Mouse (Mus musculus) frontal cortex, postnatal 36 days (tissue): Measurements from ENCODE around the gene Chchd6.

ENCODE experiments used
- DNase-seq, 2 experiments: peaks; one replicate each; pipeline ENCODE4 v3.0.0; 2022; ENCODE audit warnings: low spot score in 2 of 2

Gene Chchd6

DNA sequence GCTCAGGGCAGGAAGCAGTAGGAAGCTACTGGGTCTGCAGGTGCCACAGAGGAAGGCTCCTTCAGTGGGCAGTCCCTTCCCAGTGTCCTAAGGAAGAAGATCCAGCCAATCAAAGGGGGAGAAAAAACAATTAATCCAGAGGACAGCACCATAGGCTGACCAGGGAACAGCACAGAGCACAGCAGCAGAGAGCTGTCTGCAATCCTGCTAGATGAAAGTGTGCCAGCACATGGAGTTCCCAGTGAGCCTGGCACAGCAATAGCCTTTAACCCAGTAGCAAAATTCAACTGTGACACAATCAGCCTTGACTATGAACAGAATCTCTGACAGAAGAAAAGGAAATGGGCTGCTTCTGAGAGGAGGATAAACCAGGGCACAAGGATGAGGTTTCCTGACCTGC, 9.8 kb downstream of the Chchd6 start:
- no peak for DNase-seq

DNA sequence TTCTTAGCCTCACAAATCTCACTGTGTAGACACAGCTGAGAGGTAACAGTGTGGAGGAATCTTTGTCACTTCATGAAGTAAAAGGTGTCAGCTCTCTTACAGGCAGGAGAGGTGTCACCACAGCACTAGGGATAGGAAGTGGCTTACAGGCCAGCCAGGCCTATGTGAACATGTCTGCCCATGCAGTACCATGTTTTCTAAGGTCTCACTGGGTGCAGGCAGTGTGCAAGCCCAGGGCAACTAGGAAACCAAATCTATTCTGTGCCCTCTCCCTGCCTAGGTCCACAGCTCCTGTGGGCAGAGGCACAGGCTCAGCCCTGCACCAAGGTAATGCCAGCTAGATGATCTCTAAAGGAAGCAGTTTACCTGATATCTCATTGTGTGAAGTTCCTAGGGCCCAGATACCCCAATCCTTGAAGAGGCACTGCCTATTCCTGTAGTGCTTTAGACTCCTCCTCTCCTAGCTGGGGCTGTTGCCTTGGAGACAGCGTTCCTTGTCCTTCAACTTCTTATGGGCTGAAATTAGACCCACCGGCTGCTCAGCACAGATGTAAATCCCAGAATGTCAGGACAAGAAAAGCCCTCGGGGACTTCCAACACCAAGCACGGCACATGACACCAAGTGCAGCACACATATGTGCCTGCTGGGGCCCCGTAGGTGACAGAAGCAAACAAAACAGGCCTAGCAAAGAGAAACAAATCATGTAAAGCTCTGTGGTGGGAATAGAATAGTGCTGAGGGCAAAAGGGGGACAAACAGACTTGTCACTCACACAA, 10.6 kb downstream of the Chchd6 start:
- peak; percentile 58 to 77 for DNase-seq

DNA sequence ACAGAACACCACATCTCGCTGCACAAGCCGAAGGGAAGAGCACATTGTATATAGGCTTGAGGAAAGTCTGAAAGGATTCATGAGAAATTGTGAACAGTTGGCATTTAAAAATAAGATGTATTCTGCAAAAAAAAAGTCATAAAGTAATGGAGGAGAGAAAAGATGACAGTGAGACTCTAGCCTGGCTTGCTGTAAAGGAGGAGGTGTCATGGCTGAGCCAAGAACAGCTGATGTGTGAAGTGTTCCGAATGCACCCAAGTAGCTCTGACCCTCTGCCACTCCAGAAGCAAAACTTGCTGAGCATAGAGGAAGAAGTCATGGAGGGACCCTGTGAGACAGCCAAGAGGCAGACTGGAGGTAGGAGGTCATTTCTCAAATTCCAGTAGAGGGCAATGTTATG, 12.3 kb downstream of the Chchd6 start:
- DNase-seq, result peak in 1 of 2 experiments; percentile 33

DNA sequence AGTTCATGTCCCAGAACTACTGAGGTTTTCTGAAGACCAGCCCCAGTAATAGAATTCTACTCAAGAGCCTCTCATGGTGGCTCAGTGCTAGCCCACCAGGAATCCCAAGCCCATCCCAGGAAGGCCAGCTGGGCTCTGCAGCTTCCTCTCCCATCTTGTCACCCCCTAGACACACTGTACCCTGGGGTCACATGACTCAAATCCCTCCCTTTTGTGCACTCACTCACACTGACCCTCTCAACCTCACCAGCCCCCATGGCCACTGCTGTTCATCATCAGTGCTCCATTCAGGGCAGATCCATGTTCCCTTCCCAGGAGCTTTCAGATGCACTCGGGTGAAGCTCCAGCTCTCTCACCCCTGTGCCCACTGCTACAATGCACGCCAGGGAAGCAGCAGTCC, 20.8 kb downstream of the Chchd6 start:
- no peak for DNase-seq

DNA sequence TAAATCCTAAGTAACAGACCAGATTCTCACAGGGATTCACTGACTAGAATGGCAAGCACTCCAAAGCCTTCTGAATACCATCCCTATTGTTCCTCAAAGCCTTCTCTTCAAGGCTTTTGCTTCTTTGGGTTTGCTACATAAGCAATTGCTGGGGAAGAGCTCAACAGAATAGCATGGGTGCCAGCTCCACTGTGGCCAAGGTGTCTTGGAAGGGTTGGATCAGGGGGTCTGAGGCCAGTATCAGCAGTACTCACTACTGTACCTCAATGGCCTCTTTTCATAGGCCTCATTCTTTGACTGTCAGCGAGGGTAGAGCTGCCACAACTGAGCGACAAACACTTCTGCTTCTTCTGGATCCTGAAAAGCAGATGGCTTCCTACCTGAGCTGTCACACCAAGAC, 21.7 kb downstream of the Chchd6 start:
- no peak for DNase-seq

DNA sequence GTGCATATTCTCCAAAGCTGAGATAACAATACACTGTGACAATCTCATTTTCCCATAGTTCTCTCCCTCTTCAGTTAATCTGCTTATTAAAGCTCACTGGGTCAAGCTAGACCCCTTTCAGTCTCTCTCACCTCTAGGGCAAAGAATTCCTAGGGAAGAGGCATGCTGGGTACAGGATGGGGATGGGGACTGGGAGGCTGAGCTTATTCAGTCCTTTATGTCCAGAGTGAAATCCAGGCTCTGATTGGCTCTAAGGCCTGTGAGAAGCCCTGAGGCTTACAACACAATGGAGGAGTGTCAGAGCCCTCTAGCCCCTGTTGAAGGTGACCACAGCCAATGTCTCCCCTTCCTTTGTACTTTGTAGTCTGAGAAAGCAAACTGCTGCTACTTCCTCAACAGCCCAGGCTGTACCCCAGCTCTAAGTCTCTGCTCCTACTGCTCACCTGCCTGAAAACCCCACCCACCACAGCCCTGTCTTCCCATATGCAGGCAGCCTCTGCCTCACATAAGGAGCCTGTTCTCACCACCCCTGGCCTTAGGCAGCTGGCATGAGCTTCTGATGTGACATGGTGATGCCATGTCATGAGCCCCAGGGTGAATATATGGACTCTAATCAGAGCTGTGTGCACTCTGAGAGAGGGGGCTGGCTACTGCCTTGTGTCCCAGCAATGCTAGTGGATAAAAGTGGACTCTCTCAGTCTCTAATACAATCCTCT, 22.4 kb downstream of the Chchd6 start:
- no peak for DNase-seq

DNA sequence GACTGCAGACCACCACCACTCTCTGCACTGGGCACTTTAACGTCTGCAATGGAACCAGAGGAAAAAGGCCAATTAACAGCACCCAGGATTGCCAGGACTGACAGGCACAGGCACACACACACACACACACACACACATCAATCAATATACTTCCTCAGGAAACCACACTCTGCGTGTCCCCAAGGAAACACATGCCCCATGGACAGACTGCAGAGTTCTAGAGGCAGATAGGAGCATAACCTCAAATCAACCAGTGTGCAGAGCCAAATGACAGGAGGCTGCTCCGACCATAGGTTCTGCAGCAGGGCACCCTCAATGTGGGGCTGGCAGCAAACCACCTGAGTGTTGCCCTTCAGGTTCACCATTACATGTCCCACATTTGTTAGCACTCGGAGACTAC, 26.1 kb downstream of the Chchd6 start:
- no peak for DNase-seq

DNA sequence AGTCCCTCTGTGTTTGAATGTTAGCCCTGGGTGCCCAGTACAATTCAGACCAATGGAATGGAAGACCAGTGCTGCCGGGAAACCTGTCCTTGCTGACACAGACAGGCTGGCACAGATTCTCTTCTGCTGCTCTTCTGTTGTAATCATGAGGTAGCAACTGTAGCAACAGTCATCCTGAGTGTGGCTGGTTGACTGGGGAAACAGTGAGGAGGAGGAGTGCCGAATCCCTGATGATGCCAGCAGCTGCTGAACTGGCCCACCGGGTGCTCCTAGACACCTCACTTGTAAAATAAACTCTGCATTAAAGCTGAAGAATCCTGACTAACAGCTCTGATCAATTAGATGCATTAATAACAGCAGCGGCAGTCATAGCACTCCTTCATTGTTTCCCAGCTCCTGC, 28.7 kb downstream of the Chchd6 start:
- no peak for DNase-seq

DNA sequence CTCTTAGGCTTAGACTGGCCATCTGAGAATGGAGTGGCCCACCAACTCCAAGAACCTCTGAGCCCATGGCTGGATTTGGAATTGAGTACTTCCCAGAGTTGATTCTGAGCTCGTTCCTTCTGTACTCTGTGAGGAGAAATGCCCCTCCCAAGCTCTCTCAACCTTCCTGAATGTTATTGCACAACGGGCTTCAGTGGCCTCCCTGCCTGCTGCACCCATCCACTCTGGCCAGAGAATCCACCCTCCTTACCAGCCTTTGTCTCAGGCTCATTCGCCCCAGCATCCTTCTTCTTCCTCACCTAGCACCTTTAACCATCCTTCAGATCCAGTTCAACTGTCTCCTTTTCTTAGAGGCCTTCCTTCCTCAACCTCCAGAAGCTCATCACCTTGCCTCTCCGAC, 32.1 kb downstream of the Chchd6 start:
- DNase-seq, result no peak

DNA sequence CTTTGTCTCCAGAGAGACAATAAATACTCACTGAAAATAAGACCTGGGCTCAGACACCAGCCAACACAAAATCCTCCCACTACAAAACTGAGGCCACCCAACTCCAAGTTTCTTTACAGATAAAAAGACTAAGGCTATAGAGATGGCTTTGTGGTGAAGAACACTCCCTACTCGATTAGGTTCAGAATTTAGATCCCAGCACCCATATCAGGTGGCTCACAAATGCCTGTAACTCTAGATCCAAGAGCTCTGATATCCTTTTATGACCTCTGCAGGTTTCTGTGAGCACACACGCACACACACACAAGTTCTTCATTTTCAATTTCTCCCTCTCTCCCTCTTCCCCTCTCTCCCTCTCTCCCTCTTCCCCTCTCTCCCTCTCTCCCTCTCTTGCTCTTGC, 34.6 kb downstream of the Chchd6 start:
- no peak for DNase-seq

DNA sequence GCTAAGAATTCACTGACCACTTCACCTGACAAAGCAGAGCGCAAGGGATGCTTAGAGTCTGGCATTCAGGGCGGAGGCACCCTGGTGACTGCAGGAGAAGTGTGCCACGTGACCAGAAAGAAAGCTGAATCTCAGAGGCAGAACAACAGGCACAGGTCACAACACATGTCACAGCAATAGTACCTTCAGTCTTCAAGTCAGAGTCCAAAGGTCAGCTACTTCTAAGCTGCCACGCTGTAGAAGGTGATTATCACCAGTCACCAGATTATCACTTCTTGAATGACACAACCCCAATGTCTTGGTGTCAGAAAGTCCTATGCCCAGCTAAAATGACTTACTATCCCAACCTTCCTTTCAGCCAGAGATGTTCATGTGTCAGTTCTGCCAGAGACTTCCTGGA, 37.8 kb downstream of the Chchd6 start:
- DNase-seq, result no peak

DNA sequence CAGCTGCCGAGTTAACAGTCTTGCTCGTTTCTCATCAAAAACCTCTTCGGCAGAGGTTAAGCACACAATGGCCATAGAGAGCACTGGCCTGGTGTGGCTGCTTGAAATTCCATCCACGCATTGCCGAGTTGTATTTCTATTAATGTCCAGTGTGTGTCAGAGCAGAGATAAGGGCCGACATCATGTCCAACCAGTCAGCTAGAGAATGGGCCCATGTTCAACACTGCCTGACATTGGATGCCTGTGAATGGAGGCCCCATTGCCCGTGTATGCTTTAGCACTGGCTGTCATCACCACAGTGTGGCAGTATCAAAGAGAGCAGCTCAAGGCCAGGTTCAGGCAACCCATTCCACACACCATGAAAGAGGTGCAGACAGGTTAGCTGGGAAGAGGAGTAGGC, 38.9 kb downstream of the Chchd6 start:
- no peak for DNase-seq

DNA sequence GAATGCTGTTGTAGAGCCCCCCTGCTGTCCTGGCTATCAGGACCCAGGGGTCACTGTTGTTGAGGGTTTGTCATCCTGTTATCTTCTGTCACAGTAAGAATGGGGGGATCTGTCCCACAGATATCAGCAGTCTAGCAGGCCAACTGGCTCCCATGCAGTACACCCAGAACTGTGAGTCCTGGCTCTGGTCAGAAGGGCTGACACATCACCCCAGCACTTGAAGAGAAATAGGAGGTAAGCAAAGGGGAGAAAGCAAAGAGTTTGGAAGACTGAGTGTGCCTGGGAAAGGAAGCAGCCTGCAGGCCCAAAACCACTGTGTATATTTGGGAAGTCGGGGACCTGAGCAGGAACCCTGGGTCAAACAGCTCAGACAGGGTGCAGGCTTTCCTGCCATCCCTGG, 39.5 kb downstream of the Chchd6 start:
- DNase-seq, result no peak

DNA sequence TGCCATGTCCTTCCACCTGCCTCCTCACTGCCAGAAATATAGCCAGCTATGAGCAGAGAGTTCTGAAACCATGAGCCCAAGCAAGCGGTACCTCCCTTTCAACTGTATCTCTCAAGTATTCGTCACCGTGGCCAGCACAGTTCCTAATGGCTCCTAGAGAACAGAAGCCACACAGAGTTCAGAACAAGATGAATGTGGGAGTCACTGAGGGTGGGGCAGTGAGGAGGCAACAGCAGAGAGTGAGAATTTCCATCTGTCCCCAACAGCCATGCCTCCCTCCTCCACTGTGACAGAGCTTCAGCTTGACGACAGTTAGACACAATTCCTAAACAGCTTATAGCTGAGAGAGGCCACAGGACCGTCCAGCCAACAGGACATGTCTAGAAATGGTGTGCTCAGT, 41.4 kb downstream of the Chchd6 start:
- DNase-seq, result peak; percentile 46 to 51

DNA sequence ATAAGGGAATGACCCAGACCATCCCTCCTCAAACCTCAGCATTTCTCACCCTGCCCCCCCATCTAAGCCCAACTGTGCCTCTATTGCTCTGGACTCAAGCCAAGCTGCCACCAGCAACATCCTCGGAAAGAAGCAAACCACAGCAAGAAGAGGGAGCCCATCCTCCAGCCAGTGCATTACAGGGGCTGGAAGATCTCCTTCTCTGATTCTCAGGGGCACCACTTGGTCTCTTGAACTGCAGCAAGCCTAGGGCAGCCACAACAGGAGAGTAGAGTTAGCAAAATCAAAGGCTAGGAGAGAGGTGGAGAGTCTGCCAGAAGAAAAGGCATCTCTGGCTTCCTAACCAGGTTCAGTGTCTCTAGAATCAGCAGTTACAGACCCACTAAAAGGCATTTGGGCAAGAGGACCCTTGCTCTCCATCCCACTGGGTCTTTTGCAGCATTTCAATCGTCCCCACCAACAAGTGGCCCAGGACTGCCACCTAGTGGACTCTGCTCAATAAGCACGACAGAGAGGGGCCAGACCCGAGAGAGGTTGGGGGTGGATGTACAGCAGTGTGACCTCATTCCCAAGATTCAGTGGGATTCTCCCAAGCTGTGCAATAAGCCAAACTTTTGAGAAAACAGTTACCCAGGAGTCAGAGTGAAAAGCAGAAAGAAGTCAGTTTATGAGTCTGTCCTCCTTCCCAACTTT, 42.3 kb downstream of the Chchd6 start:
- DNase-seq, result peak; percentile 81 to 82

DNA sequence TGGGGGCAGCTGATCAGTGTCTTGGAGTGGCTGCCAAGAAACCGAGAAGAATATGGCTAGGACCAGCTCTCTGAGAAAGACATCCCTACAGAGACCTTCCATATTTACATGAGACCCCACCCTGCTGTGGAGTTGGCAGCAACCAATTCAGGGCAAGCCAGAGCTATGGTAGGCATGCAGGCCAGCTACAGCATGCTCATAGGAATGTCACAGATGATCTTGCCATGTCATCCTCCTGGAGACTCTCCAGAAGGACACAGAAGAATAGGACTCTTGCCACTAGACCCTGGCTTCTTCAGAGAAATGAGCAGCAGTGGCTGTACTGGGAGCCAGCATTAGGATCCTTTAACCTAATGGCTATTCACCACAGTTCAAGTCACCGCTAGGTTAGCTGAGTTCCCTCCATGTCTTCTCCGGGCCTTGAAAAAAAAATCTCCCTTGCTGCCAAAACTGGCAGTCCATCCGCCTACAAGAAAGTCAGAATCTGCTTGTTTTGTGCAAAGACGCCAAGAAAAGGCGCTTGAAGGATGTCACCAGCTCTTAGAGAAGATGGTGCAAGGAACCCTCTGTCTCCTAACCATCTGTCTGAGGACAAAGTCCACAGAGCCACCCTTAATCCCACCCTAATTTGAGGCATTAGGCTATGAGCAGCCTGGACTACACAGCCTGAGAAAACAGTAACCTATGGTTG, 43.0 kb downstream of the Chchd6 start:
- peak in 1 of 2 experiments; percentile 58 for DNase-seq

DNA sequence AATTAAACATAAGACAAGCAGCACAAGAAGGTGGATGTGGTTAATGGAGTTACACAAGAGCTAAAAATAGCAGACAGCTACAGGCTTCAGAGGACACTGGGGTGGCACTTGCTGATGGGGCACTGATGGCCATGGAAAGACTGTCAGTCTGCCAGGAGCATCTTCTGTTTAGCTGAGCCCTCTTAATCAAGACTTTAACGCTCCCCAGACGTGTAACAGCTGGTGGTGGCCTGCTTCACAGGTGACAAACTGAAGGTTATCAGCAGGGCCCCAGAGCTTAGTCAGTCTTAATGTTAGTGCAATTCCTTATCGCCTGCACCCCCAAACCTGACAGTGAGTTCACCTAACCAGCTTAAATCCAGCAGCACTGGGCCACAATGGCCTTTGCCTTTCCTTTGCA, 46.3 kb downstream of the Chchd6 start:
- no peak for DNase-seq

DNA sequence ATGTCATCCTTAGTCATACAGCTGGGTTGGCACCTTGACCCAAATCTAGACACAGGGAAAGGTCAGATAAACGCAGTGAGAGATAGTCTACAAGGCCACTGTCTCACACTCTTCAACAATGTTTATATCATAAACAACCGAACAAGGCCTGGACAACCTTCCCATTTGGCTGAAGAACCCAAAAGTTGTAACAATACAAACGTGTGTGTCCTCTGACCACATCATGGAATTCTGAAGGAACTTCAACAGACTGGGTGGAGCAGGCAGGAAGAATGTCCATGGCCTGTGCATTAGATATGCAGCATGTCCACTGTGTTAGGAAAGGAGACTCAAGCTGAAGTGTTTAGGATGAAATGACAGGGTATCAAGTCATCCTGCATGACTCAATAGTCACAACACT, 47.5 kb downstream of the Chchd6 start:
- no peak for DNase-seq

DNA sequence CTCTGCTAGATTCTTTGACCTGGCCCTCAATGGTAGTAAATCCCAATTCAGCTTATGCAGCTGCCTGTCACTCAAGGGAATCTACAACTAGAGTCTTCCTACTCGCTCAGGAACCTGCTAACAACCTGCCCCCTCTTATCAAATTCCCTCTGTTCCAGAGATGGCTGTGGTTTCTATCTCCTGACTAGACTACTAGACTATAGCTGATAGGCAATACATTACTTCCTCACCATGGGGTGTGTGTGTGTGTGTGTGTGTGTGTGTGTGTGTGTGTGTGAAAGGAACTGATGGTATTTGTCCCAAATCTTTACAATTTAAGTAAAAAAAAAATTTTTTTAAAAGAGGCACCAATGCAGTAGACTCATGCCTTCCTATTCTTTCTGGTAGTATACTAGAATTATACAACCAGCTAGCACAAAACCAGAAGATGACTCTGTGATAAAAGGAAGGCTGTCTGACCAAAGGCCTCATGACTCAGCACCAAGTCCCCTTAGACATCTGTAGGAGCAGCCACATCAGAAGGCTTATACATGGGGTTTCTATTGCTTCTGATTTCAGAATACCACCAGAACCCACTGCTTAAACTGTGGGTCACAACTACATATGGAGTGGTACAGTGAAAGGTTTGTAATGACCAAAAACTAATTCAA, 57.2 kb downstream of the Chchd6 start:
- DNase-seq, result no peak

DNA sequence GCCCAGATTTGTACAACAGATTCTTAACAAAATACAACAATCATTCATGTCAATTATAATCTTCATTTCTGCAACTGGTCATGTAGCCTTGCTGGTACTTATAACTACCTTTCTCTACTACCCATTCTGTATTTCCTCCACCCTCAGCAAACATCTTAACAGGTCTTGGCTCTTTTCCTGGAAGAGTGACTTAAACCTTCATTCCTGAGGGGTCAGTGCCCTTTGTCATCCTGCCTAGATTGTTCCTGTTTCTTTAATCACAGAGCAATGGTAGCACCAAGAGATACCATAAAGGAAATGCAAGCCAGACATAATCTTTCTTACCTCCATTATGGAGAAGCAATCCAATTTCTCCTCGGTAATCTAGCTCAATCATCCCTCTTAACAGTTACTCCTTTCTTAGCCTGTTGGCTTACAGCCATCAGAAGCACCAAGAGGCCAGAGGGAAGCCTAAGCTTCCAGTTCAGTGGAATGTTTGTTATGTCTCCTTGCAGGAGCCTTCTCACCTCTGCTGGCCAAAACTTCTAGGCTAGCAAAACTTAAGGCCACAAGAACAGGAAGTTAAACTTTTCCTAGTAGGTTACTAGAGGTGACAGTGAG, 59.7 kb downstream of the Chchd6 start:
- no peak for DNase-seq

DNA sequence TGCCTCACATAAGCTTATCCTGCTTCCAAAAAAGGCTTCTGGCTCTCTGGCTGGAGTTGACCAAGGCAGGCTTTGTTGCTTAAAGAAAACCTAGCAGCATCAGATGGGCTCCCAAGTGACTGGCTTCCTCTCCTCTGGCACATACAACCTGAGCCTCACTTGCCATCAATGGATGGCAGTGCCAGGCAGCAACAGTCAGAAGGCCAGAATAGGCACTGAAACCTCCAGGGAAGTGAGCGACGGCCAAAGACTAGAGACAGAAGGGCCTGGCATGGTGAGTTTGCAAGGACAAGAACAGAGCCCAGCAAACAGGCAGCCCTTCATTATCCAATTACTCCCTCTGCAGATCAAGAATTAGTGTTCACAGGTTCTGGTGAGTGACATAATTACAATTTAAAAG, 70.7 kb downstream of the Chchd6 start:
- DNase-seq, result no peak
